Mouse (Mus musculus): Measurements from ENCODE around the gene Cc2d2b.

DNA sequence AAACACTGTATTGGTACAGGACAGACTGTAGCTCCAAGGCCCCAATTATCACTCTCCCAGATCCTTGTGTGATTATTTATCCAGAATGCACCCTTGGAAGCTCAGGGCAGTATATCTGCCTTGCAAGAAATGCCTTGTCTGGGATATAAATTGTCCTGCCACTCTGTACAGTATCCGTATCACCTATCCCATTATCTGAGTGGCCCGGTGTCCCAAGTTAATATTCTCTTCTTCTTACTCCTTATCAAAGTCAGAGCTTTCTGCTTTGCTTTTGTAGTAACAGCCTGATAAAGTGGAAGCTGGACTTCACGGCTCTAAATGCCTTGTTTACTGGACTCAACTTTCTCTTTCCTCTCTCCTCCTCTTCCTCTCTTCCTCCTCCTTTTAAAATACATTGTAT is 64.2 kb downstream of the Cc2d2b start:
- TF ChIP-seq CTCF (IDR thresholded peaks at IDR 0.05; ENCODE audit: low read depth, low read length) (no peak), POLR2A (IDR thresholded peaks at IDR 0.05; ENCODE audit: extremely low read depth, insufficient read depth, low read length) (no peak)
